Mouse (Mus musculus): Measurements from ENCODE around the gene Srpk1. TPM values are rescaled to one million over a fixed set of nuclear protein-coding genes. Genes with fewer than 3 reads are reported as not detected.

The Srpk1 gene
- polyA plus RNA-seq, 1 experiment from 2014 or later = 125 TPM

- WGBS = 94% methylated on average over 1 of the region's 1 CpGs
- no peak for ATAC-seq (ENCODE audit: low FRiP score, low TSS enrichment)
- H3K9ac ChIP-seq (replicated peaks; ENCODE audit: low read length) = no peak overlapping the region
Observed at GRCm38 (mm10) chr17:28618775-28619174, 3.7 kb downstream of the Srpk1 start.

DNA sequence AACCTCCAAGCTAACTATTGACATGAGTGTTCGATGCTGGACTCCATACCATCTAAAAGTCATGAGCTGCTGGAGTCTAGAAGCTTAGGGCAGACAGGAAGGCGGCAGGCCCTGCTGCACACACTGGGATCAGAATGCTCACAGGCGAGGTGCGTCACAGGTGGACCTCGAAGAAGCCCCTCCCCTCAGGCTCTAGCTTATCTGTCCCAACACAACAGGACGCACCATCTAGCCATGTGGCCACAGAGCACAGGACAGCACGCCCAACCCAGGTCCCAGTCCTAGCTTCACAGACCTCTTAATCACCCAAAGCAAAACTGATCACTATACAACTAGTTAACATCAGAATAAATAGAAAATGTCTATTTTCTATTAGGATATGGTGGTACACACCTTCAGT, 4.4 kb downstream of the Srpk1 start:
- Histone ChIP-seq H3K27ac (replicated peaks; ENCODE audit: low read depth, low read length) (no peak overlapping the region), H3K4me1 (ENCODE audit: control insufficient read depth, insufficient read depth, low read length) (peaks cover 16% of the 10 kb centered on the region), H3K36me3 (ENCODE audit: control insufficient read depth, insufficient read depth, low read length) (peaks cover 19% of the 10 kb centered on the region), H3K4me3 (replicated peaks; ENCODE audit: low read depth, low read length) (no peak overlapping the region), H3K9me3 (ENCODE audit: control insufficient read depth, low read length) (no peaks in the 10 kb centered on the region), H3K4me2 (ENCODE audit: low read length) (no peak overlapping the region), H3K9ac (replicated peaks; ENCODE audit: low read length) (no peak overlapping the region), H3K27me3 (ENCODE audit: control insufficient read depth, insufficient read depth, low read length) (no peaks in the 10 kb centered on the region)
- ATAC-seq (ENCODE audit: low FRiP score, low TSS enrichment) (no peak), DNase-seq (no peak)
- 90% methylated on average over 7 of the region's 7 CpGs for WGBS

More at GRCm38 (mm10) chr17:28618775-28619174, 3.7 kb downstream of the Srpk1 start:
- H3K9me3 ChIP-seq (ENCODE audit: control insufficient read depth, low read length) = no peaks in the 10 kb centered on the region
- no peak overlapping the region for H3K27ac ChIP-seq (replicated peaks; ENCODE audit: low read depth, low read length)
- DNase-seq = no peak
- peaks cover 16% of the 10 kb centered on the region for H3K4me1 ChIP-seq (ENCODE audit: control insufficient read depth, insufficient read depth, low read length)
- H3K36me3 ChIP-seq (ENCODE audit: control insufficient read depth, insufficient read depth, low read length) = peaks cover 19% of the 10 kb centered on the region
- no peak overlapping the region for H3K4me2 ChIP-seq (ENCODE audit: low read length)
- no peak overlapping the region for H3K4me3 ChIP-seq (replicated peaks; ENCODE audit: low read depth, low read length)
- no peaks in the 10 kb centered on the region for H3K27me3 ChIP-seq (ENCODE audit: control insufficient read depth, insufficient read depth, low read length)

DNA sequence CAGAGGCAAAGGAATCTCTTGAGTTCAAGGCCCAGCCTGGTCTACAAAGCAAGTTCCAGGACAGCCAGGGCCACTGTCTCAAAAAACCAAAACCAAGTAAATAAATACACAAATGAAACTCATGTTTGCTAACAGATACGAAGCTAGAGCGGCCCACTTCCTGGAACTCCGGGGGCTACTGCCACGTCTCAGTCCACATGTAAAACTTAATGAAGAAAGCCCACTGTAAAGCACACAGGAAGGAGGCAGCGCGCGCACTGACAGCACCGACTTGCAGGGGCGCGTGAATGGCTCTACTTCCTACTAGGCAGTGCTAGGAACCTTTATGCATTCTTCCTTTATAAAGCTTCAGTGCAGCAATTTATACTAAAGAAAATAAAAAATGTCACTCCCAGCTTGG, 4.9 kb downstream of the Srpk1 start:
- H3K36me3 ChIP-seq (ENCODE audit: control insufficient read depth, insufficient read depth, low read length) = peaks cover 19% of the 10 kb centered on the region
- ATAC-seq (ENCODE audit: low FRiP score, low TSS enrichment) = no peak
- WGBS = 90% methylated on average over 10 of the region's 10 CpGs

GRCm38 (mm10) chr17:28615332-28615731, 7.2 kb downstream of the Srpk1 start:
- no peaks in the 10 kb centered on the region for H3K27me3 ChIP-seq (ENCODE audit: control insufficient read depth, insufficient read depth, low read length)
- no peak for DNase-seq
- no peak overlapping the region for H3K27ac ChIP-seq (replicated peaks; ENCODE audit: low read depth, low read length)
- H3K4me2 ChIP-seq (ENCODE audit: low read length) = no peak overlapping the region
- WGBS = 98% methylated on average over 4 of the region's 4 CpGs
- no peak overlapping the region for H3K4me3 ChIP-seq (replicated peaks; ENCODE audit: low read depth, low read length)
- no peaks in the 10 kb centered on the region for H3K9me3 ChIP-seq (ENCODE audit: control insufficient read depth, low read length)
- H3K4me1 ChIP-seq (ENCODE audit: control insufficient read depth, insufficient read depth, low read length) = peaks cover 6% of the 10 kb centered on the region
- no peak for ATAC-seq (ENCODE audit: low FRiP score, low TSS enrichment)
- peaks cover 19% of the 10 kb centered on the region for H3K36me3 ChIP-seq (ENCODE audit: control insufficient read depth, insufficient read depth, low read length)
- no peak overlapping the region for H3K9ac ChIP-seq (replicated peaks; ENCODE audit: low read length)

More for the DNA sequence above, 4.9 kb downstream of the Srpk1 start:
- no peak overlapping the region for H3K27ac ChIP-seq (replicated peaks; ENCODE audit: low read depth, low read length)
- no peaks in the 10 kb centered on the region for H3K9me3 ChIP-seq (ENCODE audit: control insufficient read depth, low read length)
- H3K4me2 ChIP-seq (ENCODE audit: low read length) = no peak overlapping the region
- DNase-seq = no peak
- H3K27me3 ChIP-seq (ENCODE audit: control insufficient read depth, insufficient read depth, low read length) = no peaks in the 10 kb centered on the region
- no peak overlapping the region for H3K9ac ChIP-seq (replicated peaks; ENCODE audit: low read length)
- no peak overlapping the region for H3K4me3 ChIP-seq (replicated peaks; ENCODE audit: low read depth, low read length)
- peaks cover 16% of the 10 kb centered on the region for H3K4me1 ChIP-seq (ENCODE audit: control insufficient read depth, insufficient read depth, low read length)

DNA sequence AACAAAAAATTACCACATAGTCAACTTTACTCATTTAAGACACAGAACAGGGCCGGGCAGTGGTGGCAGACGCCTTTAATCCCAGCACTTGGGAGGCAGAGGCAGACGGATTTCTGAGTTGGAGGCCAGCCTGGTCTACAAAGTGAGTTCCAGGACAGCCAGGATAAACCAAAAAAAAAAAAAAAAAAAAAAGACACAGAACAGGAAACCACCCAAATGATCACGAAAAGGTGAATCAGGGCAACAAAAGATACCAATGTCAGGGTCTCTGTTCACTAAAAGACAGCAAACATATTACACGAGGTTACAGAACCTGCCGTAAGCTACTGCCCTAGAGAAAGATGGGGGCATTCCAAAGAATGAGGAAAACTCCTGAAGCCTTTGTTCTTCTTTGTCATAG, 9.4 kb downstream of the Srpk1 start:
- 91% methylated on average over 6 of the region's 6 CpGs for whole genome bisulfite sequencing
- Histone ChIP-seq H3K27ac (replicated peaks; ENCODE audit: low read depth, low read length) (no peak overlapping the region), H3K9ac (replicated peaks; ENCODE audit: low read length) (no peak overlapping the region), H3K4me3 (replicated peaks; ENCODE audit: low read depth, low read length) (no peak overlapping the region), H3K4me1 (ENCODE audit: control insufficient read depth, insufficient read depth, low read length) (no peaks in the 10 kb centered on the region), H3K4me2 (ENCODE audit: low read length) (no peak overlapping the region), H3K9me3 (ENCODE audit: control insufficient read depth, low read length) (no peaks in the 10 kb centered on the region), H3K36me3 (ENCODE audit: control insufficient read depth, insufficient read depth, low read length) (peaks cover 14% of the 10 kb centered on the region), H3K27me3 (ENCODE audit: control insufficient read depth, insufficient read depth, low read length) (no peaks in the 10 kb centered on the region)
- DNase-seq (no peak), ATAC-seq (ENCODE audit: low FRiP score, low TSS enrichment) (no peak)

DNA sequence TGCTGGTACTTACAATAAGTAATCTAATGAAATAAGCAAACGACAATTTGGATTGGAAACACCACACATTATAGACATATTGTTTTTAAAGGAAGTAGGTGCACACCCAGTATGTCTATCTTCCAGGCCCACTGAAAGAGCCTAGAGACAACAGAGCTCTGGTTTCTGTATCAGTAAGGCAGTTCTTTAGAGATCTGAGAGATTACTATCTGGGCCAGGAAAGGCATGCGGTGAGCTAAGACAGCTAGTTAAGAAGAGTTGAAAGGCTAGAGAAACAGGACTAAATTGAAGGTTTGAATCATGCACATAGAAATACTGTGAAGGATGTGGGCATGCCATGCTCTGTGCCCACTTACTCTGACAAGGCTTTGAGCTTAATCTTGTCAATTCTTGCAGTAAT, 9.9 kb downstream of the Srpk1 start:
- Histone ChIP-seq H3K4me2 (ENCODE audit: low read length) (no peak overlapping the region), H3K9me3 (ENCODE audit: control insufficient read depth, low read length) (no peaks in the 10 kb centered on the region), H3K4me1 (ENCODE audit: control insufficient read depth, insufficient read depth, low read length) (no peaks in the 10 kb centered on the region), H3K27me3 (ENCODE audit: control insufficient read depth, insufficient read depth, low read length) (no peaks in the 10 kb centered on the region), H3K36me3 (ENCODE audit: control insufficient read depth, insufficient read depth, low read length) (peaks cover 19% of the 10 kb centered on the region), H3K9ac (replicated peaks; ENCODE audit: low read length) (no peak overlapping the region), H3K4me3 (replicated peaks; ENCODE audit: low read depth, low read length) (no peak overlapping the region), H3K27ac (replicated peaks; ENCODE audit: low read depth, low read length) (no peak overlapping the region)
- DNase-seq = no peak
- no peak for ATAC-seq (ENCODE audit: low FRiP score, low TSS enrichment)
- WGBS = 86% methylated on average over 2 of the region's 2 CpGs

DNA sequence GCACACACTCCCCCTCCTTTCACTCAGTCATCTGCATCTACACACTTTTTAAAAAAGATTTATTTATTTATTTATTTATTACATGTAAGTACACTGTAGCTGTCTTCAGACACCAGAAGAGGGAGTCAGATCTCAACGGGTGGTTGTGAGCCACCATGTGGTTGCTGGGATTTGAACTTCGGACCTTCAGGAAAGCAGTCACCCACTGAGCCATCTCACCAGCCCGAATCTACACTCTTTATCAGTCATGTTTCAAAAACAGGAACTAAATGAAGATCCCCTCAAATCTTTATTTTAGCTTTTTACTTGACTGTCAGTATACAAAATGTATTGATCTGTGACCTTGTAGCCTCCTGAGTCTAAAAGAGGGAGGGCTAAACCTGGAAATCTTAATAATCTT, 13.0 kb downstream of the Srpk1 start:
- no peak for ATAC-seq (ENCODE audit: low FRiP score, low TSS enrichment)

DNA sequence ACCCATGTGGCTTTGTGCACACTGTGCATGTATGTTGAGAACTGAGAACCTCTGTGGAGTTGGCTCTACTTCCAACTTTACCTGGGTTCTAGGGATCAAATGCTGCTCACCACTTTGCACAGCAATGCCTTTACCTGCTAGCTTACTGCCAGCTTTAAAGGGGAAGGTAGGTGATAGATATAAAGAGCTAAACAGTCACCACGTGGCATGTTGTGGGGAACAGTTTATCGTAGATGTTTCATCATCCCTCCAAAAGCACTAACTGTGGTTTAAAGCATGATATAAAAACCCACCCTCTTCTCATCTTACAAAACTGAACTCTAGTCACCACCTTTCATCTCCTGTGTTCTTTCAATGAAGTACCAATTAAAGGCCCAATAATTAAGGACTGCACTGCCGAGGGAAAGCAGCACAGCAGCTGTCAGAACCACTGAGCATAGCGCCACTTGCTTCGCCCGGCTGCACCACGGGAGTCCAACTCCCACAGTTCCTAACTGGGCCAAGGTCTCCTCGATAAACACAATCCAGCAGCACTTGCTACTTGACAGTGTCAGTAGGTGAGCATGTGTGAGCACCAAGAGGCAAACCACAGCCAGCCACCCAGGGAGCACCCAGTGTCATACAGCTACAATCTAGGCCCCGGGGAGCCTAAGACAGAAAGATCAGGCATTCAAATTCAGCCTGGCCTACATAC, 20.8 kb downstream of the Srpk1 start:
- Histone ChIP-seq H3K9ac (replicated peaks; ENCODE audit: low read length) (no peak overlapping the region), H3K4me2 (ENCODE audit: low read length) (no peak overlapping the region), H3K4me1 (ENCODE audit: control insufficient read depth, insufficient read depth, low read length) (no peaks in the 10 kb centered on the region), H3K36me3 (ENCODE audit: control insufficient read depth, insufficient read depth, low read length) (peaks cover 91% of the 10 kb centered on the region), H3K9me3 (ENCODE audit: control insufficient read depth, low read length) (no peaks in the 10 kb centered on the region), H3K4me3 (replicated peaks; ENCODE audit: low read depth, low read length) (no peak overlapping the region), H3K27ac (replicated peaks; ENCODE audit: low read depth, low read length) (no peak overlapping the region), H3K27me3 (ENCODE audit: control insufficient read depth, insufficient read depth, low read length) (no peaks in the 10 kb centered on the region)
- DNase-seq (no peak), ATAC-seq (ENCODE audit: low FRiP score, low TSS enrichment) (no peak)
- WGBS = 91% methylated on average over 9 of the region's 9 CpGs

More for the DNA sequence above, 13.0 kb downstream of the Srpk1 start:
- Histone ChIP-seq H3K4me1 (ENCODE audit: control insufficient read depth, insufficient read depth, low read length) (no peaks in the 10 kb centered on the region), H3K36me3 (ENCODE audit: control insufficient read depth, insufficient read depth, low read length) (peaks cover 36% of the 10 kb centered on the region), H3K9ac (replicated peaks; ENCODE audit: low read length) (no peak overlapping the region), H3K4me3 (replicated peaks; ENCODE audit: low read depth, low read length) (no peak overlapping the region), H3K27ac (replicated peaks; ENCODE audit: low read depth, low read length) (no peak overlapping the region), H3K4me2 (ENCODE audit: low read length) (no peak overlapping the region), H3K9me3 (ENCODE audit: control insufficient read depth, low read length) (no peaks in the 10 kb centered on the region), H3K27me3 (ENCODE audit: control insufficient read depth, insufficient read depth, low read length) (no peaks in the 10 kb centered on the region)
- 86% methylated on average over 3 of the region's 3 CpGs for WGBS
- DNase-seq = no peak

DNA sequence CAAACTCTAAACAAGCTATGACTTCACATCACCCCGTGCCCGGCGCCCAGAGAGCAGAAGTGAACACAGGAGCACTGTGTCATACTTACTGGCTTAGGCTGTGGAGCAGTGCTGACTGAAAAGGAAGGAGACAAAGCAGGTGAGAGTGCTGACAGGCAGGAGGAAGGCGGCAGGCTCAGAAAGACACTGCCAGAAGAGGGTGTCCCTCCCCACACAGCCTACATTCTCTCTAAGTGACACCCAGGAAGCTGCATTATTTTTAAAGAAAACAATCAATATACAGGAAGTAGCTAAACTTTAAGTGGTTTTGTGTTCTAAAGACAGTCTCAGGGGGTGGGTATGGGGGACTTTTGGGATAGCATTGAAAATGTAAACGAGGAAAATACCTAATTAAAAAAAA, 21.7 kb downstream of the Srpk1 start:
- no peak for ATAC-seq (ENCODE audit: low FRiP score, low TSS enrichment)
- peaks cover 91% of the 10 kb centered on the region for H3K36me3 ChIP-seq (ENCODE audit: control insufficient read depth, insufficient read depth, low read length)
- H3K9ac ChIP-seq (replicated peaks; ENCODE audit: low read length) = no peak overlapping the region
- no peaks in the 10 kb centered on the region for H3K4me1 ChIP-seq (ENCODE audit: control insufficient read depth, insufficient read depth, low read length)
- H3K4me2 ChIP-seq (ENCODE audit: low read length) = no peak overlapping the region
- 94% methylated on average over 5 of the region's 5 CpGs for whole genome bisulfite sequencing
- no peaks in the 10 kb centered on the region for H3K9me3 ChIP-seq (ENCODE audit: control insufficient read depth, low read length)
- no peak overlapping the region for H3K27ac ChIP-seq (replicated peaks; ENCODE audit: low read depth, low read length)
- no peak for DNase-seq
- H3K27me3 ChIP-seq (ENCODE audit: control insufficient read depth, insufficient read depth, low read length) = no peaks in the 10 kb centered on the region
- no peak overlapping the region for H3K4me3 ChIP-seq (replicated peaks; ENCODE audit: low read depth, low read length)
